Mouse (Mus musculus): Measurements from ENCODE around the gene Pet117.

Gene Pet117

DNA sequence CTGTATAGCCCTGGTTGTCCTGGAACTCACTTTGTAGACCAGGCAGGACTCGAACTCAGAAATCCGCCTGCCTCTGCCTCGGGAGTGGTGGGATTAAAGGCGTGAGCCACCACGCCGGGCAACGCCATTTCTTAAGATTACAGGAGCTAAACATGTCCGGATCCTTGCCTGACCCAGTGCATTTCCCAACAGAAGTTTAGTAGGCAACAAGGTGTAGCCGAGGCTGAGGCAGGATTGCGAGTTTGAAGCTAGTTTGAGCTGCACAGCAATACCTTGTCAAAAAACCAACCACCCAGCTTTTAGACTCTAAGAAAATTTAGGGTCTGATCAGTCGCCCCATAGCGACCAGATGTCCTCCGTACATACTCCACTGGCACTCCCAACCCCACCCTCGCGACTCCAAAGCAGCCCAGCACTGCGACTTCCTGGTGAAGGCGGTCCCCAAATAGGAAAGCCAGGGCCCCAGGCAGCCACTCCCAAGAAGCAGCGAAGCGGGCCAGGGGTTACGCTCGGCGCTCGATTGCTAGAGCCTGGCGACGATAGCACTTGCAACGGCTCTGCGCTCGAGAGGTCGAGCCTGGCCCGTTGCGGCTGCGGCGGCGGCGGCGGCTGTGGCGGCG is at the start of gene Pet117, which contains the start of gene Kat14:
Gene Pet117, plus strand, starts transcription at position 597 of the 620 bp plus-strand sequence.
Gene Kat14, plus strand, starts transcription at position 584 of the 620 bp plus-strand sequence.
- WGBS, result 6% methylated on average over 38 of the region's 38 CpGs

DNA sequence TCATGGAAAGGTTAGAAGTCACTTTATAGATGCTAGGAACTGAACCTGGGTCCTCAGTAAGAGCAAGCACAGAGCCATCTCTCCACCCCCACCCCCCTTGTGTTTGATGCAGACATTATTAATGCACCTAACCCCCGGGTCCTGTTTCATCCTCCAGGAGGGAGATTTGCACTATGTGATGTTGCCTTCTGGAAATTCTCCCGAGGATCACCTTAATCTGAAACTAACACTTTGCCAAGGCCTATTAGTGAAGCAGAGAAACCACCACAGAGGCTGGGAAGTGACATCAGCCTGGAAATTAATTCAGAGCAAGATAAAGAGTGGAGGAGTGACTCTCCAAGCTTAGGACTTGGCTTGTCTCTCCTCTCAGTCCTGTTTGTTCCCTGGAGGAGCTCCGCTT is 44.6 kb upstream of the Pet117 start:
- WGBS, result 38% methylated on average over 3 of the region's 3 CpGs

- WGBS, result 10% methylated on average over 10 of the region's 10 CpGs
Observed at GRCm38 (mm10) chr2:144329451-144329850, 39.3 kb upstream of the Pet117 start.

GRCm38 (mm10) chr2:144329937-144330336 is 38.9 kb upstream of the Pet117 start:
- WGBS, result 5% methylated on average over 10 of the region's 10 CpGs

DNA sequence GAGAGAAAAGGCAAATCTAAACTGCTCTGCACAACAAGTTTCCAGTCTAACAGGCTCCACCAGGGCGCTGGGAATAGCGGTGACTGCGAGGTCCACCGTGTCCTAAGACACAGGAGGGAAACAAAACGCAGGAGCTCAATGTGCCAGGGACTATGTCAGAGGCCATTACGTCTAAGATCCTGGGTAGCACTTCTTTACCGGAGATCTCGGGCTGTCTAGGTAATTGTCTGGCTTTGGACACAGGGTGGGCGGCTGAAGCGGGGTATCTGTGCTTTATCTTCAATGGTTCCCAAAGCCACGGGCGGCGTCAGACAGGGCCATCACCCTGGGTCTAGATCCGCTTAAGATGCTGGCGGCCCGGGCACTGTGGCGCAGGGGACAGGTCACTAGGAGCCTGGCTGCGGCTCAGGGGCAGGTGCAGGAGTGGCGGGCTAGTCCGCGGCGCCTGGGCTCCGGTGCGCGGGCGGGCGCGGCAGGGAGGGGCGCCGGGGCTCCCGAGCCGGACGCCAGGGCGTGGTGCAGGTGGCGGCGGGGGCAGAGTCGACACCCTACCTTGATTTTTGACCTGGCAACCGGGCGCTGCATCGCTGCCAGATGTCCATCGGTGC is 38.3 kb upstream of the Pet117 start:
- WGBS, result 2% methylated on average over 41 of the region's 41 CpGs

- under 1% methylated on average over 50 of the region's 50 CpGs for WGBS
Observed at GRCm38 (mm10) chr2:144330960-144331371, 37.8 kb upstream of the Pet117 start.

DNA sequence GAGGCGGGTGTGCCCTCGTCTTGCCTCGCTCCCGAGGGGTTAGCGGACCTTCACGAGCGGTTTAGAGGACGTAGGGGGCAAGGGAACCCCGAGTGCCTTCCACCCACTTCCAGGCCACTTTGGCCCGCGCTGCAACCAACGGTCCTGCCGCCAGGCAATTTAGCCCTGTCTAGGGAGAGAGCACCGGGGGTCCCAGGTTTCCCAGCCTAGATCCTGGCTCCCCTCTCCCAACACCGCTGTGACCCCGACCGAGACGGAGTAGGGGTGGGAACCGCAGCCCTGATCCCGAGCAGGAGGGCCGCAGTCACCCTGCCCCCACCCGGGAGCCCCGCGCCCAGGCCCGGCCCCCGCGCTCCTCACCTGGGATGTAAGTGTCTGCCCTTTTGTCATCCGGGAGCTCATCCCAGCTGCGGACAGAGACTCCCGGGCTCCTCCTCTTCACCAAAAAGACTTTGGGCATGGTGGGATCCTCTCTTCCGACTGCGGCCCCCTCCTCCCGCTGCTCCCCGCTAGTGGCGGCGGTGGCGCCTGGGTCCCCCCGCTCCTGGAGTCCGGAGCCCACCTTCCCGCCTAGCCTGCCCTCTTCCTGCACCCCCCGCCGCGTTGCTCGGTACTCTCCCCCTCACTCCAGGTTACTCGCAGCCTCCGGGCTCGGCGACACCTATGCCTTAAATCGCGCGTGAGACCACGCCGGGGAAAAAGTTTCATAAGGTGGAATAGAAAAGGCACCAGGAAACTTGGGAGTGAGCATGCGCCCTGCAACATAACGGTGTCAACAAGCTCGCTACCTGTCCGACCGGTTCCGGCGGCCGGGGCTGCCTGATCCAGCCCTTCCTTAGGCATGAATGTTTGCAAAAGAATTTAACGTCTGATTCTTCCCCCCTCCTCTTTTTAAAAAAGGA is 37.1 kb upstream of the Pet117 start, which contains the start of gene Ovol2:
Gene Ovol2, minus strand, starts transcription at position 746 of the 902 bp plus-strand sequence.
- under 1% methylated on average over 62 of the region's 62 CpGs for WGBS

DNA sequence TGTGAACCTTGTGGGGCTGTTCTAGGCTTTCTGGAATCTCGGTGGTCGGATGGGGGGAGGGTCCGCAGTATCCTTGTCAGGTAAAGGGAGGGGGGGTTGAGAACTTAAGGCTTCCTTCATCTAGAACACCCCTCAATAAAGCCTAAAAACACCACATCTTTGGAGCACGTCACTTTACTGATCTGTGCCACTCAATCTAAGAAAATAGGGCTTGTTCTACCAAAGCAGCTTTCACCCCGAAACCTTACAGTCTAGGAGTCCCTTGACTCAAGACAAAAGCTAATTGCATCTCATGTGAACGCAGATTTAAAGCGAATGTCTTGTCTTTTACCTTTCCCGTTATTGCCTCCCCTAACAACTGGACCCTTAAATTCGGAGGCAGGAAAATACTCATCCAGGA is 36.3 kb upstream of the Pet117 start:
- 13% methylated on average over 9 of the region's 9 CpGs for WGBS

GRCm38 (mm10) chr2:144333138-144333842 is 35.5 kb upstream of the Pet117 start:
- 7% methylated on average over 28 of the region's 28 CpGs for WGBS

DNA sequence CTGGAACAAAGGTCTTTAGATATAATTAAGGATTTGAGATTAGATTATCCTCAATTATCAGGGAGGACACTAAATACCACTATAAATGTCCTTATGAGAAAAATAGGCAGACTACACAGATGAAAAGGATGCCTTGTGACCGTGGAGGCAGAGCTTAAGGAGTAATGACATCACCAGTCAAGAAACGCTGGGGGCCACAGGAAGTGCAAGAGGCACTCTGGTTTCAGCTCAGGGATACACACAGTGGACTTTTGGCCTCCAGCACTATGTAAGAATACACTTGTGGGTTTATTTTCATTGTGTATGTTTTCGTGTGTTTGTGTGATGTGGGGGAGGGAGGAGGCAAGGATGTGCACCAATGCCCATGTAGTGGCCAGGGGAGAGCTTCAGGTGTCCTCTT is 31.6 kb upstream of the Pet117 start:
- WGBS, result 65% methylated on average over 3 of the region's 3 CpGs

DNA sequence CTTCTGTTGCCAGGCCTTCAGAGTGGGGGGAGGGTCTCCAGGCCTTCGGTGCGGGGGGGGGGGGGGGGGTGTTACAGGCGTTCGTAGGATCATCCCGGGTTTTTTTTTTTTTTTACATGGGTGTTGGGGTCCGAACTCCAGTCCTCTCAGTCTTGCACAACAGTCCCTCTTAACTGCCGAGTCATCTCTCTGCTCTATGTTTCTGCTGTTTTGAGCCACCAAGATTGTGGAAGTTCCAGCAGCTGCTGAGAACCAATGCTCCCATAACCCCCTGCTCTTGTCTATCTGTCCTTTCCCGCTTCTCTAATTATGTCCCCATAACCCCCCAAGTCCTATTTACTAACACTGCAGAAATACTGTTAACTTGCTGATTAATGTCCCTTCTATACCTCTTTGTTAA is 31.1 kb upstream of the Pet117 start:
- 78% methylated on average over 8 of the region's 8 CpGs for WGBS

DNA sequence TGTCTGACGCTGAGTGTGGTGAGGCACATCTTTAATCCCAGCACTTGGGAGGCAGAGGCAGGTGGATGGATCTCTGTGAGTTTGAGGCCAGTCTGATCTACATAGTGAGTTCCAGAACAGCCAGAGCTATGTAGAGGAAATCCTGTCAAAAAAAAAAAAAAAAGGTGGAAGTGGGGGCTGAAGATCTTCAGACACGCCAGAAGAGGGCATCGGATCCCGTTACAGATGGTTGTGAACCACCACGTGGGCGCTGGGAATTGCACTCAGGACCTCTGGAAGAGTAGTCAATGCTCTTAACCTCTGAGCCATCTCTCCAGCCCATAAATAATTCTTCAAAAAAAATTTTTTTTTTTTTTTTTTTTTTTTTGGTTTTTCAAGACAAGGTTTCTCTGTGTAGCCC is 30.6 kb upstream of the Pet117 start:
- 81% methylated on average over 6 of the region's 6 CpGs for WGBS

DNA sequence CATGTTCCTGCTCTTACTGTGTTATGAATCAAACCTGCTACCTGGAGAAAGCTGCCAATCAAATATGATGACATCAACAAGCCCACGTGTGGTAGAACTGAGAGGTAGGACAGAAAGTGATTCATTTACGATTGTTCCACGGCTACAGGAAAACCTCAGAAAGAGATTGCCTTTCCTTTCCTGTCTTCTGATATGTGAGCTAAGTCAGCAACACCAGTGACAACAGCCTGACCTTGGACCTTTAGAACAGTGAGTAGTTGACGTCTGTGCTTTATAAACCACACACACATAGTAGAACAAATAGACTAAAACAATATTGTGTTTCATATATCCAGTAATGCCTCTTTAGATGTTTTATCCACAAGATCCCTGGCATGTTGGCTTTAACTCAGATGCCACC is 25.6 kb upstream of the Pet117 start:
- WGBS, result 77% methylated on average over 4 of the region's 4 CpGs

- WGBS, result 70% methylated on average over 3 of the region's 3 CpGs
Observed at GRCm38 (mm10) chr2:144348525-144348924, 20.3 kb upstream of the Pet117 start.

DNA sequence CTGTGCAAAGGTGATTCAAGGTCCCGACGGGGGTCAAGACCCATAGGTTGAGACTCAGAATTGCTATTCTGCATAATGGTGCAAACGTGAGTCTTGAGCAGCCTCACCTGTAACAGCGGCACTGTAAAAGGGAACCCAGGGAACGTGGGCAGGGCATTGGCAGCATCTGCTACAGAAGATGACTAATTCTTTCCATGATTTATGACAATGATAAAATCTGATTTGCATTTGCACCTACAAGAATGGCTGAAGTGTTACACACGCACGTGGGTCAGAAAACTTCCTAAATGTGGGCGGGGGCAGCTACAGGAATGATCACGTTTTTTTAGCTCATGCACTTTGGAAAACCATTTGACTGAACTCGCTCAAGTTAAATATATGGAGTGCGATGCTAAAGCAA is 16.0 kb upstream of the Pet117 start:
- WGBS, result 67% methylated on average over 11 of the region's 11 CpGs

DNA sequence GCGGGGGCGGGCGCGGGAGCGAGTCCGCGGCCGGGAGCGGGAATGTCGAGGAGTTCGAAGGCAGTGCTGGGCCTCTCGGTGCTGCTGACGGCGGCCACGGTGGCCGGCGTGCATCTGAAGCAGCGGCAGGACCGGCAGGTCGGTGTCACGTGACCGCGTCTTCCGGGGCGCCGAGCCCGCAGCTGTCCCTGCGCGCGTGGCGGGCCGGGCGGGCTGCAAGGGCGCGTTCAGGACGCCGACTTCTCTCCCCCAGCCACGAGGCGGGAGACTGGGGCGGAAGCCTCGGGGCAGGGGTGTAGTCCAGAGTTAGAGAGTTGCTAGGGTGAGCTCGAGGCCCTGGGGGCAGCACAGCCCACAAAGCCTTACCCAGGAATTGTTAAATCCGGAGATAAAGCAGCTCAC is 225 bp downstream of the Pet117 start:
- under 1% methylated on average over 43 of the region's 43 CpGs for WGBS

DNA sequence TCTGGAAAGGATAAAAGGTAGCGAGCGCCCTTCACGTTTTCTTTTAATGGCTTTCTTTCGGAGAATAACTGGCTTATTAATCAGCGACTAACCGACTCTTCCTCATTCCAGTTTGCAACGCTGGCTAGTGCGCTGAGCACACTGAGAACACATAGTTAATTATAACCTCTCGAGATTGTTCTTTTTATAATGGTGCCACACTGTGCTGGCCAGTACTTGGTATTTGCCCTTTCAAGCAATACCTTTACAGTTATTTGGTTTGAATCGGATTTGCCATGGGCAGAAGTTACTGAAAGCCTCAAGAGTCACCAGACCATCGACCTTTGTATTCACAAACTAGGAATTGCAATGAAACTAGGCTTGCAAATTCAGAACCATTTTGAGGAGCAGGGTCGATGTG is 715 bp downstream of the Pet117 start:
- under 1% methylated on average over 12 of the region's 12 CpGs for WGBS

- WGBS, result 61% methylated on average over 4 of the region's 4 CpGs
Observed at GRCm38 (mm10) chr2:144371566-144371965, 2.8 kb downstream of the Pet117 start.

GRCm38 (mm10) chr2:144373063-144373462 is 4.3 kb downstream of the Pet117 start:
- 54% methylated on average over 9 of the region's 9 CpGs for WGBS

DNA sequence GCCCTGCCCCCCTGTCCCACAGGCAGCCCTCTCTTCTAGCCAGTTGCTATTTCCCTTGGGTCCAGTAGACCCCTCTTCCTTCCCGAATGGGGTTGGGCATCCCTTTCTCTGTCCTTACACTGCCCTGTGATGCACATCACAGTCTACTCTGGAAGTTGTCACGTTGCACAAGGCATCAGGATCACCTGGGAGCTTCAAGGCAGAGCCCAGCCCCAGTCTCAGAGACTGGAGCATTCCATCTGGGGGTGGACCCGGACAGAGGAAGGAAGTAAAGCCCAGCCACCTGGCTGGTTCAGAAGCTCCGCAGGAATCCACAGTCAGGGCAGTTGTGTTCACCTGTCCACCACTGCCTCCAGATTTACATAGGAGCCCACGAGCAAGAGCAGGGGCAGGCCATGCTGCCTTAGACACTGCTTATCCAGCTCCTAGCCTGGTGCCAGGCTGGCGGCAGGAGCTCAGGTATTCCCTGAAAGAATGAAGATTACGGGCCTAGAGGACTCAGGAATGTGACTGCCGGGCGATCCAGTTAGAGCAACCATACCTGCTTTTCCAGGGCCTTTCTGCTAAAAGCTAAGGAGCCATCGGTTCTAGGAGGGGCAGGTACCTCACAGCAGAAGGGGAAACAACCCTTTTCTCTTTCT is 6.4 kb downstream of the Pet117 start:
- WGBS, result 89% methylated on average over 10 of the region's 10 CpGs

DNA sequence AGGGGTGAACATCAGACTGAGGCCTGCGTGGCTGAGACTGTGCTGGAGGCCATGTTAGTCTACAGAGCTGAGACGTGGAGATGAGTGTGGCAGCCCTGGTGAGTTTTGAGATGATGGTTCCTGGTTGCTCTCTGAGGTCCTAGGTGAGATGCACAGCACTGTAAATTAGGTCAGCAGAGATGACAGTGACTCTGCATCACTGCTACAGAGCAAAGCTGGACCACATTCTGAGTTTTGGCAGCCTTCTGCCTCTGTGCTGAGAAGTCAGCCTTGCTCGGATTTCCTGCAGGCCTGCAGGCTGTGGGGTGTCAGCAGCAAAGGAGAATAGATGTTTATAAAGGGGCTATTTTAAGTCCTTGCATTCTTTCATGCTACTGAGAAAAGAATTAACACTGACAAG is 12.5 kb downstream of the Pet117 start:
- WGBS, result 50% methylated on average over 3 of the region's 3 CpGs

All from cerebral cortex, adult 2 months (tissue).